Mouse (Mus musculus): ENCODE measurements around the gene Ofcc1.

- TF ChIP-seq TAL1 (IDR thresholded peaks at IDR 0.05; ENCODE audit: low read length): no peak
- no peak for TF ChIP-seq GATA1 (IDR thresholded peaks at IDR 0.05; ENCODE audit: low read length)
These were observed 225.2 kb downstream of the Ofcc1 start for GRCm38 (mm10) chr13:40136096-40136495.

Measured in erythroblast, embryonic 14.5 days (primary cell).